Mouse (Mus musculus) ES-Bruce4 (cell line): ENCODE measurements at regions not wholly inside any gene's neighbourhood (a gene's known extent, or its start where the extent isn't known, plus 50 kb on each side); places are given as distances from the start of the nearest gene placed in this dataset.

Experiments
- CTCF ChIP-seq: IDR thresholded peaks from one replicate; pipeline ENCODE4 v1.8.1; 2011; ENCODE audit warnings: low read depth, low read length
- EP300 ChIP-seq: IDR thresholded peaks from 2 replicates; pipeline ENCODE4 v1.6.1; 2011; ENCODE audit warnings: low read depth, low read length; ENCODE audit not compliant: insufficient read depth
- POLR2A ChIP-seq: IDR thresholded peaks from one replicate; pipeline ENCODE4 v1.8.1; 2011; ENCODE audit warnings: low read length; ENCODE audit not compliant: insufficient read depth

DNA sequence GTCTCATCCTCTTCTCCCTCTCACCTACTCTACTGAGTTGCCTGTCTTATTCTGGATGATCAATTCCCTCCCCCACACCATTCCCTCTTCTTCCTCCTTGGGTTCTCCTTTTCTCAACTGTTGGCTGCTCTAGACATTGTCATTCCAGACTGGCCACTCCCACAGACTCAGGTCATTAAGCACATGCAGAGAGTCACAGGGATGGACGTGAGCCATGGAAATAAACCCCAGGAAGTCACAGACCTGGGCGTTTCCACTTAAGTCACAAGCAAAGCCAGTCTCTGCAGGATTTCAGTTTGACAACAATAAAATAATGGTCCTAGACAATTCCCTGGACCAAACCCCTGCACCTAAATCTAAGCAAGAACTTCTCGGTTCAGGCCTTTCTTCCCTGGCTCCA lies 65.0 kb upstream of the Pcbd1 start:
- TF ChIP-seq CTCF (no peak), POLR2A (no peak), EP300 (no peak)
